Mouse (Mus musculus): ENCODE results near the gene Krt81.

GRCm38 (mm10) chr15:101491431-101491830 lies 27.9 kb upstream of the Krt81 start, which contains the start of gene Krt83:
- no peak for TF ChIP-seq CTCF (IDR thresholded peaks at IDR 0.05; ENCODE audit: insufficient read depth, low read depth, low read length)
- TF ChIP-seq POLR2A (IDR thresholded peaks at IDR 0.05; ENCODE audit: insufficient read depth, low read depth, low read length) = no peak
